Mouse (Mus musculus): ENCODE measurements around the gene Nin. TPM values are rescaled to one million over a fixed set of nuclear protein-coding genes. Genes with fewer than 3 reads are reported as not detected.

Gene Nin
- total RNA-seq, 2 experiments from 2014 or later: 34.9 to 35.6 TPM

DNA sequence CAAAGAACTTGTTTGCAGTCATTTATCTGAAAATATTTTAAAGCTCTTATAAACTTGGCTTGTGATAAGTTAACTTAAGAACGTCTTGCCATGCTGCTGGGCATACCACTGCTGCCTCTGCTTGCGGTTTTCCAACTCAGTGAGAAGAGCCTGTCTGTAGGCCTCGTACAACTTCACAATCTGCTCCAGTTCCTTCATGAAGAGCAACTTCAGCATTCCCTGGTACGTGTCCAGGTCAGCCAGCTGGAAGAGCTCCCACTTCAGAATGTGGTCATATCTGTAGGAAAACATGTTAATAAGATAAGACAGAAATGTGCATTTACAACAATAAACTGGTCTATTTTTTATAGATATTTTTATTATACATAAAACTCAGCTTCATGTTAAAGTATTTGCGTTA is 147.4 kb downstream of the Nin start:
- peak; percentile 67 to 69 for DNase-seq
- intact Hi-C loops (cut with DNase I): no loop called here

DNA sequence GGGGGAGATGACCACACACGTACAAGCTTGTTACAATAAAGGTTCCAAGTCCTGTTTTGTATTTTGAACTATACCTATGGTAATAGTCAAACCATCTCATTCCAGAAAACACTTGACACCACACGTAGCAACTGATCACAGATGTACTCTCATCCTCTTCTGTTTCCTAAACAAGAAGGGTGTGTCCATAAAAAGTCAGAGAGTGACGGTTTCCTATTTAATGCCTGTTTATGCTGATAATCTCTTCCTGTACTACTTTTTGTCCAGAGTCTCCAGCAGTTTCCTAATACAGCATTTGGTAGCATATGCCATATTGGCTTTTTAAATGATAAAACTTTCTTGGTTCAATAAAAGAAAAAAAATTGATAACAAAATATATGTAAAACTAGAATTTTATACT is 147.9 kb downstream of the Nin start:
- DNase-seq: no peak
- intact Hi-C loops (cut with DNase I): no loop called here

DNA sequence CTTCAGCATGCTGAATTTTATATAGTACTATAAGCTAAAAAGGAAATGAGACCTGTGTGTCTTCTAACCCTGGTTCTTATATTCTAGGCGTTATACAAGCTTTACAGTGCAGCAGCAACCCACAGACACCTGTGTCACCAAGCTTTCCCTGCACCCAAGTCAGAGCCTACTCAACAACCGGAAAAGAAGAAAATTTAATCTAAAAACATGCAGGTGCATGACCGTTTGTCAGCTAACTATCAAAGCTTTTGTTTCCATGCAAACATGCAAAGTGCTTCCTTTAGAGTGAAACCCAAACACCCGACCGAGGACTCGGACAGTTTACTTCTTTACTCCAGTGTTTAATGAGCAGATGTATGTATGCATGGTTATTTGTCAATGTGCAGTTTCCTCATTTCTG is 150.4 kb downstream of the Nin start:
- no peak for DNase-seq
- intact Hi-C loops (cut with DNase I): loop anchor here (5.0 kb wide), 1 partner anchor 184 kb away; no protein-coding TSS in a partner anchor

DNA sequence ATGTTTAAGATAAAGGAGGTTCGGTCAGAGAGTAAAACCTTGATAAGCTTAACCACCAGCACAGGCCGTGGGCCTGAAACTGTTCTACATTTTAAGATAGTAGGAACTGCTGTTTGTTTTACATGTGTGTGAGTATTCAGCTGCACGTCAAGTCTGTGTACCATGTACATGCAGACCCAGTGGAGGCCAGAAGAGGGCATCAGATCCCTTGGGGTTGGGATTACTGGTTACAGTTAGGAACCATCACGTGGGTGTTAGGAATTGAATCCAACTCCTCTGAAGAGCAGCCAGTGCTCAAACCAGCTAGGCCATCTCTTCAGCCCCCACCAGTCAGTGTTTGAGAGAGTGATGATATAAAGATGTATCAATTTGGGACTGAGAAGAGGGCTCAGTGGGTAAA is 151.0 kb downstream of the Nin start:
- peak; percentile 67 to 81 for DNase-seq

More for the DNA sequence above, 151.0 kb downstream of the Nin start:
- intact Hi-C loops (cut with DNase I): loop anchor here (1.0 to 5.0 kb wide), 2 partner anchors 100 to 185 kb away; no protein-coding TSS in a partner anchor

Other genes with a start within 250 kb of the Nin start
- gene Atl1, start 221.1 kb downstream of the Nin start, total RNA-seq (2021): 1 to 10 TPM; 5.7 to 7.8 TPM
- 10 to 100 TPM; 38.7 to 40.7 TPM for gene Map4k5, start 220.5 kb downstream of the Nin start, total RNA-seq (2021)
- gene Sav1, start 126.7 kb downstream of the Nin start, total RNA-seq (2021): 10 to 100 TPM; 37.9 to 40.7 TPM
- gene Abhd12b, start 40.4 kb upstream of the Nin start, total RNA-seq (2021): not detected
- gene Pygl, start 117.8 kb upstream of the Nin start, total RNA-seq (2021): 10 to 100 TPM in 1 of 2 experiments, 1 to 10 TPM in 1; 8.6 to 13.0 TPM
- gene Trim9, start 233.9 kb upstream of the Nin start, total RNA-seq (2021): 1 to 10 TPM in 1 of 2 experiments, under 1 TPM in 1; 0.35 to 1.3 TPM